Mouse (Mus musculus) embryonic stem cell, embryonic (primary cell): ENCODE measurements around the gene Cox5a.

Source experiments
- CTCF ChIA-PET, 4 experiments: fragments of 300-600 bp in 2 of 4; fragments of 350-600 bp in 2 of 4; sonication (Branson Sonifier 250); formaldehyde crosslinking; loops; one replicate each; lab custom pipeline; 2022; ENCODE audit warnings: inconsistent platforms in 2 of 4; lab: Charles Lee
- POLR2A ChIA-PET, 4 experiments: fragments of 300-600 bp in 2 of 4; fragments of 350-600 bp in 2 of 4; sonication (Branson Sonifier 250); formaldehyde crosslinking; loops; one replicate each; lab custom pipeline; 2022; ENCODE audit warnings: antibody characterized with exemption in 4 of 4, inconsistent platforms in 1 of 4; lab: Charles Lee

The Cox5a gene

DNA sequence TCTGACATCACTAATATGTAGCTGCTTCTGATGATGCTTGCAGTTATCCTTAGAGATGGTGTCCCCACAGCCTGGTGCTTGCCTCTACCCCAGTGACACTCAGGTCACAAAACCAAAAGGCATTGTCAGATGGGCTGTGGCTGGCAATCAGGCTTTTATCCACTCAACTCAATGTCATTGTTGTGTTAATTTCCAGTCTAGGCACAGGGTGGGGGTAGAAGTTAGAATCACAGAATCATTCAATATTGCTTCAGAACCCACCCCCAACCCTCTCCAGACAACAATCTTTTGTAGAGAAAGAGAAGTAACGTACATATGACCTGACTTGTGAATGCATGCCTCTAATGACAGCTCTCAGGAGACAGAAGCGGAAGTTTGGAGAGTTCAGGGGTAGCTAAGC, 10.5 kb upstream of the Cox5a start:
- CTCF ChIA-PET: interaction anchor here (0.6 to 2.0 kb wide), 13 partner anchors 8 to 471 kb away, joined by 3 to 16 read pairs (median 3); partner anchors contain the start of genes Cox5a (in 1 of the 4), Csk (in 1 of the 4) and Fam219b (in 1 of the 4)
- POLR2A ChIA-PET: interaction anchor here (0.6 to 10.5 kb wide), 55 partner anchors 8 to 1694 kb away, joined by 3 to 203 read pairs (median 4); partner anchors contain the start of genes Cox5a (in 4 of the 4), Scamp5 (in 3 of the 4), Ppcdc (in 2 of the 4) and Csk (in 1 of the 4)

DNA sequence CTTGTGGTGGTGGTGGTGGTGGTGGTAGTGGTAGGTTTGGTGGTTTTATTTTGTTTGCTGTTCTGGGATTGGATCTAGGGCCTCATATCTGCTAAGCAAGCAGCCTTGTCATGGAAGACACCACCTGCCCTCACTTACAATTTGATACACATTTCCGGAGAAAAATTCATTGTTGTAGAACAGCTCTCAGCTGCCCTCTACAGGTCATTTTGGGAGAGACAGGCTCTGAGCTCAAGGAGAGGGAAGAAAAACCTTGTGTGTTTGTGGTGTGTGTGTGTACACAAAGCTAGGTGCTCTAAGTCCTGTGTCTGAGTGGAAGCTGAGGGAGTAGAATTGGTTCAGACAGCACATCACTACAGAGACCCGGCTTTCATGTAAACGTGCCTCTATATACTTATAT, 4.0 kb upstream of the Cox5a start:
- CTCF ChIA-PET: interaction anchor here (0.6 to 5.2 kb wide), 67 partner anchors 9 to 1811 kb away, joined by 3 to 80 read pairs (median 4); partner anchors contain the start of genes Rpp25 (in 2 of the 4), 1700017B05Rik (in 1 of the 4), Csk (in 1 of the 4) and Man2c1 (in 1 of the 4)
- POLR2A ChIA-PET: interaction anchor here (0.6 to 10.5 kb wide), 45 partner anchors 9 to 566 kb away, joined by 3 to 203 read pairs (median 5); partner anchors contain the start of genes Rpp25 (in 4 of the 4), 1700017B05Rik (in 1 of the 4), Csk (in 1 of the 4) and Ppcdc (in 1 of the 4)

DNA sequence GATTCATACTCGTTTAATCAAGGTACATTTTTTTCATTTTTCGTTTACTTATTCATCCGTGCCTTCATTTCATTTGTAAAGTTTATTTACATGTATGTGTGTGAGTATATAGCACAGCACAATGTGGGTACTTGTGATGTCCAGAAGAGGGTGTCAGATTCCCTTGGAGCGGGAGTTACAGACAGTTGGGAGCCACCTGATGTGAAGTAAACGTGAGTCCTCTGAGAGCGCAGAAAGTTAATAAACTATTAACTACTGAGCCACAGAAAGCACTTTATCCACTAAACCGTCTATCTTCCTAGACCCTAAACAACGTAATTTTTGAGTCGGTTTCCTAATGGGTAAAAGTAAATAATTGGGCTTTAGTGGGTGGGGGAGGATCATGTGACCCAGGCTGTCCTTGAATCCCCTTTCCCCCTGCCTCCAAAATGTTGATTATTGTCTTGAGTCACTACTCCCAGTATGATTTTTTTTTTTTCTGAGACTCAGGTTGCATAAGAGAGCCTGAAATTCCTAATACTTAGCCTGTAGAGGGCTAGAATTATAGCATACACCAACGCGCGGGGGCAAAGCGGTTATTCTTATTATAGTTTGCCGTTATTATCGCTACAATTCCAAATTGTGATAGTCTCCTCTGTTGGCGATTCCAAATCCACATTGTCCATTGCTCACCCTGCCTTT, 559 bp upstream of the Cox5a start:
- CTCF ChIA-PET: interaction anchor here (0.5 to 2.0 kb wide), 19 partner anchors 10 to 629 kb away, joined by 3 to 8 read pairs (median 3); partner anchors contain the start of genes Rpp25 (in 2 of the 4) and Man2c1 (in 1 of the 4)

DNA sequence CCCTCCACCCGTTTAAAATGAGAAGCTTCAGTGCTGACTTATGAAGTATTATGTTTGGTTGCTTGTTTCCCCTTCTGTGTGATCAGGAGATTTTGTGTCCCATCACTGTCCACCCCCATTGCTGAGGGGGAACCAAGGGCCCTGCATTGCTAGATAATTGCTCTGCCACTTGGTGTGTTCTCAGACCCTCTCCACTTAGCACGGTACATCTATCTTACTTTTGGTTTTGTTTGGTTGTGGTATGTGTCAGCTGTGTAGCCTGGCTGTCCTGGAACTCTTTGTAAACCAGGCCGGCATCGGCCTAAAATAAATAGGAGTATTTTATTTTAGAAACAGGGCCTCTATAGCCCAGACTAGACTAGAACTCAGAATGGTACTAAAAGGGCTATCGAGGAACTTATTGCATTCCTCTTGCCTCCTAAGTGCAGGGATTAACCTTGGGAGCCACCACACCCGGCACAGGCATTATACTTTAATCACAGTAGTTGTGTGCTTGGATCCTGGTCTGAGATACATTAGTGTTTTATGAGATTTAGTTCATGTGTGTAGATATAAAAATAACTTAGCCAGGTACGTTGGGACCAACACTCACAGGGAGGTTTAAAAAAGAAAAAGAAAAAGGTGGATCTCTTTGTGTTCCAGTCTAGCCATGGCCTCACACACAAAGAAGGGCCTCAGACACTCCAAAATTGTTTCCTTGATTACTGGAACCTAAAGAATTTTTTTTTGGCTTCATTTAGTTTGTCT, 1.2 kb downstream of the Cox5a start:
- CTCF ChIA-PET: interaction anchor here (0.6 to 2.0 kb wide), 10 partner anchors 8 to 359 kb away, joined by 3 to 8 read pairs (median 4); partner anchors contain the start of genes Rpp25 (in 2 of the 4) and Csk (in 1 of the 4)
- POLR2A ChIA-PET: interaction anchor here (0.6 to 6.8 kb wide), 68 partner anchors 8 to 753 kb away, joined by 3 to 102 read pairs (median 5); partner anchors contain the start of genes Rpp25 (in 4 of the 4), Scamp5 (in 3 of the 4), Fam219b (in 2 of the 4) and 1700017B05Rik (in 1 of the 4)

More for the DNA sequence above, 559 bp upstream of the Cox5a start:
- POLR2A ChIA-PET: interaction anchor here (0.5 to 7.3 kb wide), 103 partner anchors 8 to 1396 kb away, joined by 3 to 169 read pairs (median 4); partner anchors contain the start of genes Rpp25 (in 4 of the 4), Scamp5 (in 4 of the 4), Ppcdc (in 3 of the 4) and 1700017B05Rik (in 2 of the 4)

DNA sequence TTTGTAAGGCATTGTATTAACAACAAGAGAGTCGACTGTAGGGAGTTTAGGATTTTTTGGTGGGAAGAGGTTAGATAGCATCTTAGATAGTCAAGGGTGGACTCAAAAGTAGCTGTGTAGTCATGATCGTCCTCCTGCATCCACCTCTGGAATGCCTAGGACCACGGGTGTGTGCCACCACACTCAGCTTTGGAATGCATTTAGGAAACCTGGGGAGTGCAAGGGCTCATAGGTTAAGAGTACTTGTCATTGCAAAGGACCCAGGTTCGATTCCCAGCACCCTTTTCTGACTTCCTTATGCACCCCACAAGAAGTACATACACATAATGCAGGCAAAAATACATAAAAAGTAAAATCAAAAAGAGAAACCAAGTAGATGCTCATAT, 1.8 kb downstream of the Cox5a start:
- ChIA-PET CTCF (interaction anchor here in 3 of 4 experiments (0.6 to 2.4 kb wide), 9 partner anchors 9 to 360 kb away, joined by 3 to 13 read pairs (median 4); no protein-coding TSS in a partner anchor), POLR2A (interaction anchor here in 3 of 4 experiments (0.5 to 6.8 kb wide), 34 partner anchors 8 to 242 kb away, joined by 3 to 102 read pairs (median 6); partner anchors contain the start of genes Rpp25 (in 3 of the 3) and Fam219b (in 1 of the 3))

DNA sequence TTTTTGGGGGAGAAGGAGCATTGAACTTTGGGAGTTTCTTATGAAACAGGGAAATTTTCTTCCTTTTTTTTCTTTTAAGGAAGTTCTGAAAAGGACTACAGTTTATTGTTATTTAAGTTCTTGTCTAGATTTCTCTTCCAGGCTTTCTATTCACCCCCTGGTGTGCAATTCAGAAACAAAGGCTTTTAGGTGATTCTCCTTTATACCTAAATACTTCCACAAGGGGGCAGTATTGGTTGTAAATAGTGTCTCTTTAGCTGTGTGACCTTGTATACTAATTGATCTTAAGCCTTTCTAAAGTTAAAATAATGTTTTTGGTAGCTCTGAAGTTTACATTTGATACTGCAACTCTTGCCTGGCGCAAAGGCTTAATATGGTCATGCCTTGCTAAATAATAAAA, 2.7 kb downstream of the Cox5a start:
- ChIA-PET CTCF (interaction anchor here (0.7 to 2.4 kb wide), 19 partner anchors 9 to 221 kb away, joined by 3 to 13 read pairs (median 4); partner anchors contain the start of gene Csk (in 1 of the 4)), POLR2A (interaction anchor here in 3 of 4 experiments (0.6 to 6.8 kb wide), 33 partner anchors 8 to 220 kb away, joined by 3 to 102 read pairs (median 4); partner anchors contain the start of genes Rpp25 (in 2 of the 3), Scamp5 (in 2 of the 3), Csk (in 1 of the 3) and Mpi (in 1 of the 3))

DNA sequence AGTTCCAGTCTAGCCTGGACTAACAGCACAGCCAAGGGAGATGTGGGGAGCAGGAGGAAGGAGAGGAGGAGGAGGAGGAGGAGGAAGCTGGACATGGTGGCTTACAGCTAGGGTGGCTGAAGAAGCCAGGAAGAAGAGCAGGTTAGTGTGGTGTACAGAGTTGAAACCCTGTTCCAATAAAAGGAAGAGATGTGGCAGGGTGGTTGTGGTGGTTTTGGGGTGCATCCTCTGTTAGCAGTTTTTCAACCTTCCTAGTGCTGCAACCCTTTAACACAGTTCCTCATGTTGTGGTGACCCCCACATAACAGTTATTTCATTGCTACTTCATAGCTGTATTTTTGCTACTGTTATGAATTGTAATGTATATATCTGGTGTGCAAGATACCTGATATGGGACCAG, 3.4 kb downstream of the Cox5a start:
- ChIA-PET CTCF (interaction anchor here (0.6 to 2.4 kb wide), 24 partner anchors 8 to 262 kb away, joined by 3 to 13 read pairs (median 4); partner anchors contain the start of genes 1700017B05Rik (in 1 of the 4) and Csk (in 1 of the 4)), POLR2A (interaction anchor here in 3 of 4 experiments (0.6 to 6.8 kb wide), 27 partner anchors 8 to 219 kb away, joined by 3 to 102 read pairs (median 5); partner anchors contain the start of genes Rpp25 (in 2 of the 3), Csk (in 1 of the 3), Mpi (in 1 of the 3) and Scamp5 (in 1 of the 3))

DNA sequence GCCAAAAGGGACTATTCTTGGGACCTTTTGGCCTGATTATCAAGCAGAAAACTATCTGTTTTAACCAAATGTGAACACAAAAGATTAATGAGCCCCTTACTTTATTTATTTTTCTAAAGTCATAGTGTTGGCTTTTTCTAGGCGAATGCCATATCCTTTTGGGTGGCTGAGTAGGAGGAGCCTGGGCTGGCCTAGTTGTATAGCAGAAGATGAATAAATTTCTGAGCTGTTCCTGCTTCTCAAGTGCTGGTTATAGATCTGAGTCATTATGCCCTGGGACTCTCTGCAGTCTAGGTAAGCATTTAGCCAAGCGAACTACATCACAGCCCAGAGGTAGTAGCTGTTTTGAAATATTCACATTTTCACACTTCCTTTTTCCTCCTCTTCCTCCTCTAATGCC, 4.4 kb downstream of the Cox5a start:
- ChIA-PET POLR2A (interaction anchor here in 2 of 4 experiments (0.7 to 6.8 kb wide), 10 partner anchors 9 to 68 kb away, joined by 3 to 102 read pairs (median 8); partner anchors contain the start of gene Rpp25 (in 2 of the 2)), CTCF (interaction anchor here in 1 of 4 experiments (2.0 to 2.4 kb wide), 2 partner anchors 9 to 40 kb away, joined by 4 to 9 read pairs; no protein-coding TSS in a partner anchor)

DNA sequence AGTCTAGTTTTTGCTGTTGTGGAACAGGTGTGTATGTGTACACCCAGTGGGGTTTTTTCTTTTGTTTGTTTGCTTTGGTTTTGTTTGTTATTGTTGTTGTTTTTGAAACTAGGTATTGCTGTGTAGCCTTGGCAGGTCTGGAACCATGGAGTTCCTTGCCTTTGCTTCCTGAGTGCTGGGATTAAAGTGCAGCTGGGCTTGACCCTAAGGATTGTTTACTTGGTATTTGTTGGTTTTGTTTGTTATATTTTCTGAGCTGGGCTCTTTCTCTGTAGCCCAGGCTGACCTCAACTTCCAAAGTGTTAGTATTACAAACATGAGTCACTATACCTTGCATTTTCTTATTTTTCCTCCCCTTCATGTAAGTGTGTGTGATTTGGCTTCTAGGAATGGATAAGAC, 5.4 kb downstream of the Cox5a start:
- CTCF ChIA-PET: interaction anchor here in 2 of 4 experiments (0.6 to 2.4 kb wide), 5 partner anchors 10 to 130 kb away, joined by 3 to 9 read pairs (median 4); no protein-coding TSS in a partner anchor
- POLR2A ChIA-PET: interaction anchor here in 2 of 4 experiments (0.8 to 6.8 kb wide), 11 partner anchors 10 to 232 kb away, joined by 3 to 102 read pairs (median 4); partner anchors contain the start of genes Rpp25 (in 2 of the 2) and Ppcdc (in 1 of the 2)

DNA sequence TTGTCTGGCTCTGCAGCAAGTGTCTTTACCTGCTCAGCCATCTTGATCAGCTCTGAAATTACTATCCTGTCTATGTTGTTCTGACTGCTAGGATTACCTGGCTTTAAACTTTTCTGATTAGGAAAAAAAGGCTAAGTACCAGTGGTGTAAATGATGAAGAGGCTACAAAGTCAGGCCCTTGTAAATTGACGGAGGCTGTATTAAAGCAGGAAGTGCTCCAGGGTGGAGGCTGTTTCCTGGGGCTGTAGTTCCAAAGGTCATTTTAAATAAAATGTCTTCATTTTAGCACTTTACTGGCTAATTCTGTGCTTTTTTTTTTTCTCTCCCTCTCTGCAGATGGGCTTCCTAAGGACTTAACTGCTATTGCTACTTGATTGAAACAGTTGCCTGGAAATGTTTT, 10.9 kb downstream of the Cox5a start:
- POLR2A ChIA-PET: interaction anchor here in 2 of 4 experiments (0.5 to 4.0 kb wide), 13 partner anchors 8 to 1324 kb away, joined by 3 to 18 read pairs (median 5); partner anchors contain the start of genes Cox5a (in 2 of the 2), Rpp25 (in 2 of the 2) and Scamp5 (in 1 of the 2)
- CTCF ChIA-PET: interaction anchor here in 2 of 4 experiments (0.6 to 1.7 kb wide), 3 partner anchors 8 to 362 kb away, joined by 3 to 7 read pairs (median 4); no protein-coding TSS in a partner anchor

DNA sequence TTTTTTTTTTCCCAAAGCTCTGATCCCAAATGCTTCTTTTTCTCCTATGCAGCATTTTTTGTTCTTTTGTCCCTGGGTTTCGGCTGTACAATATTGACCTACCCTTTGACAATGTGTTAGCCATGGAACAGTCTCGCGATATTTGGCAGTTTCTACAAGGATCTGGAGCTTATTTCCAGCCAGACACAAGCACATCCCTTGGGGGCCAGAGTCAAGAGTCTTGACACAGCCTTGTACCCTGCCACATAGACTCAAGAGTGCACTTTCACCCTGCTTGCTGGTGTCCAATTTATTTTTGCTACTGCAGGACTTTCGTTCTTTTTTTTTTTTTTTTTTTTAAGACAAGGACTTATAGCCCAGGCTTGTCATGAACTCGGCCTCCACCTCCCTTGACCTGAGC, 15.3 kb downstream of the Cox5a start:
- ChIA-PET POLR2A (interaction anchor here (0.6 to 5.5 kb wide), 37 partner anchors 9 to 989 kb away, joined by 3 to 24 read pairs (median 4); partner anchors contain the start of genes Cox5a (in 3 of the 4), Rpp25 (in 2 of the 4), Man2c1 (in 1 of the 4) and Mpi (in 1 of the 4)), CTCF (interaction anchor here in 3 of 4 experiments (0.6 to 1.6 kb wide), 15 partner anchors 11 to 389 kb away, joined by 3 to 8 read pairs (median 4); partner anchors contain the start of gene Cox5a (in 2 of the 3))

DNA sequence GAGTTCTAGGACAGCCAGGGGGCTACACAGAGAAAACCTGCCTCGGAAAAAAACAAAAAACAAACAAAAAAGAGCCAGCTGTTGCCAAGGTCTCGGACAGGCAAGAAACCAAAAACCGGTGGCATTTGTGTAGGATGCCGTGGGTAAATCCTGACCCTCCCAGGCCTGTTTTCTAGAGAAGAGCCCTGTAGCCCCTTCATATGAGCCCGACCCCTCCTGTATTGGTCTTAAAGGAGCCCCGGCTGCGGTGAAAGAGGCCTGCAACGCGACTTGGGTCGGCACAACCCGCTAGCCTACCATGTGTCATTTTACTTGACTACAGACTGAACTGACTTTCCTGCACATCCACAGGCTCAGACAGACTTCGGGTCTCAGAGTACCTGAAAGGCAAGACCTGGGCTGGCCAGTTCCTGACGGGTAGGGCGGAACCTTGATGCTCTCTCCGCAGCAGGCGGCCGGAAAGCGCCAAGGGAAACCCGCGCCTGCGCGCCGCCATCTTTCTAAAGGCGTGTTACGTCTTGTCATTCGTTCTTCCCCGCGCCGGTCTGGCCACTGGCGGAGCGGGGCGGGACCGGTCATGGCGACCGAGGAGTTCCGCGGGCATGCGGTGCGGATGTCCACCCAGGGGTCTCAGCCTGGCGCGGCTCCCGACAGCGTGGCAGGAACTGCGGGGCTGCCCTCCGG, 16.1 kb downstream of the Cox5a start, which contains the start of gene Fam219b:
Fam219b (plus strand) TSS at position 485 of the 684 bp plus-strand sequence.
- POLR2A ChIA-PET: interaction anchor here (0.6 to 5.5 kb wide), 31 partner anchors 9 to 563 kb away, joined by 3 to 24 read pairs (median 4); partner anchors contain the start of genes Cox5a (in 3 of the 4), Mpi (in 2 of the 4), Rpp25 (in 2 of the 4) and Scamp2 (in 1 of the 4)
- CTCF ChIA-PET: interaction anchor here in 2 of 4 experiments (0.5 to 1.2 kb wide), 9 partner anchors 12 to 461 kb away, joined by 3 to 8 read pairs (median 4); partner anchors contain the start of gene Csk (in 1 of the 2)

DNA sequence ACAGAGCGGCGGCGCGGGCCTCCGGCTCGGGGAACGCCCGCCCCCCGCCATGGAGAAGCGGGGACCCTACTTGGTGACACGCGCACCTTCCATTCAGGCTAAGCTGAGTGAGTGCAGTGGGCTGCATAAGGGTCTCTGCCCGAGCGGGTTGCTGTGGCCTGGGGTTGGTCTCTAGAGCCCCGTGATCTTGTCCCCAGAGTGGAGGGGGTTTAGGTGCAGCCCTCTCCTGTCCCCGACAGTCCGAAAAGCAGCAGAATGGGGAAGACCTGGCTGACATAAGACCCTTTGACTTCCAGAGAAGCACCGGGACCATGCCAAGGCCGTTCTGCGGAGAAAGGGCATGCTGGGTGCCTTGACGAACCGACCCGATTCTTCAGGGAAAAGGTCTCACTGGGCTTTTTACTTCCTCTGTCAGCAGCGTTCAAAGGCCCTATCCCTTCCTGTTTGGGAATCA, 16.7 kb downstream of the Cox5a start:
- ChIA-PET CTCF (interaction anchor here in 2 of 4 experiments (0.5 to 1.0 kb wide), 6 partner anchors 21 to 670 kb away, joined by 3 to 5 read pairs (median 3); partner anchors contain the start of gene Csk (in 1 of the 2)), POLR2A (interaction anchor here (0.6 to 5.5 kb wide), 19 partner anchors 8 to 562 kb away, joined by 3 to 24 read pairs (median 4); partner anchors contain the start of genes Cox5a (in 4 of the 4), Mpi (in 2 of the 4), Rpp25 (in 1 of the 4) and Scamp2 (in 1 of the 4))

DNA sequence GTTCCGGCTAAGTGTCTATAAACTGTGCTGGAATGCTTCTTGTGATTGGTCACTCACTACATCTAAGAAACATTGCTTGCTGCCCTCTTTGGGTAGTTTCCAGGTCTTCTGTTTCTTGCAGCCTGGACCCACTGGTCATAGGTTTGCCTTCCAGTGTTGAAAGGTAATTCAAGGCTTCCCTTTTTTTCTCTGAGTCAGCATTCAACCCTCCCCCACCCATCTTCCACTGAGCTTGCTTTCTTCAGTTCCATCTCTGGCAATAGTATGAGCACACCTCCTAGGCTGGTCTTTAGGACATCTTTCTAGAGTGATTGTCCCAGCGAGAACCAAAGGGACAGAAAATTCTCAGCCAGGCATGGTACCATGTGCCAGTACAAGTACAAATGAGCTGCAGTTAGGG, 18.5 kb downstream of the Cox5a start:
- CTCF ChIA-PET: interaction anchor here in 3 of 4 experiments (0.6 to 1.2 kb wide), 4 partner anchors 11 to 197 kb away, joined by 3 read pairs; no protein-coding TSS in a partner anchor
- POLR2A ChIA-PET: interaction anchor here in 2 of 4 experiments (0.7 to 3.2 kb wide), 17 partner anchors 8 to 54 kb away, joined by 3 to 22 read pairs (median 4); partner anchors contain the start of genes Cox5a (in 2 of the 2), Mpi (in 2 of the 2) and Scamp2 (in 1 of the 2)
